Mouse (Mus musculus) liver, embryonic 15.5 days (tissue): ENCODE measurements around the gene B4galnt4. TPM values are rescaled to one million over a fixed set of nuclear protein-coding genes. Genes with fewer than 3 reads are reported as not detected.
"Not testable (repeated sequence)": the region's sequence is repeated elsewhere in the genome, so short reads cannot be mapped to it uniquely, and the experiment has no call there.

Experiments
- ATAC-seq: fragments of 200-750 bp; cut with Nextera tagmentation; 2 replicates; pipeline ENCODE4 v1.8.0; 2017; ENCODE audit warnings: moderate number of reproducible peaks, mild to moderate bottlenecking, moderate library complexity; ENCODE audit not compliant: insufficient read depth
- H3K27ac ChIP-seq: fragments of 300-500 bp; sonication (generic); replicated peaks from 2 replicates; pipeline ENCODE4 v1.5.1; 2015; ENCODE audit warnings: mild to moderate bottlenecking, inconsistent platforms
- H3K27me3 ChIP-seq: fragments of 300-500 bp; sonication (generic); 2 replicates; pipeline ENCODE4 v1.6.1; 2015; ENCODE audit warnings: mild to moderate bottlenecking, inconsistent platforms
- H3K36me3 ChIP-seq: fragments of 300-500 bp; sonication (generic); replicated peaks from 2 replicates; pipeline ENCODE4 v1.6.1; 2015; ENCODE audit warnings: moderate library complexity, mild to moderate bottlenecking, inconsistent platforms
- H3K4me1 ChIP-seq: fragments of 300-500 bp; sonication (generic); replicated peaks from 2 replicates; pipeline ENCODE4 v1.6.1; 2015; ENCODE audit warnings: inconsistent platforms
- H3K4me2 ChIP-seq: fragments of 300-500 bp; sonication (generic); 2 replicates; pipeline ENCODE4 v1.6.1; 2015; ENCODE audit warnings: moderate library complexity, mild to moderate bottlenecking, inconsistent platforms
- H3K4me3 ChIP-seq: fragments of 300-500 bp; sonication (generic); replicated peaks from 2 replicates; pipeline ENCODE4 v1.5.1; 2015; ENCODE audit warnings: mild to moderate bottlenecking, inconsistent platforms
- H3K9ac ChIP-seq: fragments of 300-500 bp; sonication (generic); 2 replicates; pipeline ENCODE4 v1.6.1; 2015; ENCODE audit warnings: moderate library complexity, mild to moderate bottlenecking, inconsistent platforms
- H3K9me3 ChIP-seq: fragments of 300-500 bp; sonication (generic); replicated peaks from 2 replicates; pipeline ENCODE4 v1.6.1; 2016; ENCODE audit warnings: inconsistent platforms
- WGBS: fragments of 180-500 bp; shearing (Covaris S2); methylation state at CpG from one replicate; pipeline ENCODE4 v1.1.7; 2015; ENCODE audit warnings: mixed read lengths; ENCODE audit not compliant: insufficient replicate concordance; 5-methylcytosine and 5-hydroxymethylcytosine counted together
- polyA plus RNA-seq: library from polyadenylated mRNA; unstranded; fragments of >200 nt; fragmentation: Nextera tagmentation; extraction: Ambion mirVana; gene quantifications from 2 replicates; pipeline ENCODE4 v1.2.1, GENCODE M21; 2015

The B4galnt4 gene
- polyA plus RNA-seq = 0.45 and 0.46 TPM in 2 replicates

- H3K36me3 ChIP-seq = no peaks in the 10 kb centered on the region
- peak within 1 kb of the TSS; percentile 48 for H3K4me3 ChIP-seq
- peak within 1 kb of the TSS; percentile 74 for H3K4me2 ChIP-seq
- no peaks in the 10 kb centered on the region for H3K9me3 ChIP-seq
- H3K9ac ChIP-seq = no peak within 1 kb of the TSS
- H3K27ac ChIP-seq = no peak within 1 kb of the TSS
- H3K4me1 ChIP-seq = peaks cover 37% of the 10 kb centered on the region
- WGBS = under 1% methylated on average over 72 of the region's 72 CpGs
- ATAC-seq = peak; percentile 56
- H3K27me3 ChIP-seq = peaks cover 86% of the 10 kb centered on the region
Measured at GRCm38 (mm10) chr7:141060426-141061242, at the start of gene B4galnt4. B4galnt4 (plus strand) TSS chr7:141061104.

GRCm38 (mm10) chr7:141011238-141011770 is 49.6 kb upstream of the B4galnt4 start:
- Histone ChIP-seq H3K9me3 (no peaks in the 10 kb centered on the region), H3K4me2 (peak overlapping the region; percentile 67), H3K27ac (peak overlapping the region; percentile 35; the same call in 1 of the 2 replicates), H3K4me1 (peaks cover 57% of the 10 kb centered on the region), H3K36me3 (no peaks in the 10 kb centered on the region), H3K4me3 (peak overlapping the region; percentile 51; the same call in 1 of the 2 replicates), H3K27me3 (no peaks in the 10 kb centered on the region), H3K9ac (peak overlapping the region; percentile 39; the same call in 1 of the 2 replicates)
- ATAC-seq = no peak
- whole genome bisulfite sequencing = 54% methylated on average over 7 of the region's 7 CpGs

DNA sequence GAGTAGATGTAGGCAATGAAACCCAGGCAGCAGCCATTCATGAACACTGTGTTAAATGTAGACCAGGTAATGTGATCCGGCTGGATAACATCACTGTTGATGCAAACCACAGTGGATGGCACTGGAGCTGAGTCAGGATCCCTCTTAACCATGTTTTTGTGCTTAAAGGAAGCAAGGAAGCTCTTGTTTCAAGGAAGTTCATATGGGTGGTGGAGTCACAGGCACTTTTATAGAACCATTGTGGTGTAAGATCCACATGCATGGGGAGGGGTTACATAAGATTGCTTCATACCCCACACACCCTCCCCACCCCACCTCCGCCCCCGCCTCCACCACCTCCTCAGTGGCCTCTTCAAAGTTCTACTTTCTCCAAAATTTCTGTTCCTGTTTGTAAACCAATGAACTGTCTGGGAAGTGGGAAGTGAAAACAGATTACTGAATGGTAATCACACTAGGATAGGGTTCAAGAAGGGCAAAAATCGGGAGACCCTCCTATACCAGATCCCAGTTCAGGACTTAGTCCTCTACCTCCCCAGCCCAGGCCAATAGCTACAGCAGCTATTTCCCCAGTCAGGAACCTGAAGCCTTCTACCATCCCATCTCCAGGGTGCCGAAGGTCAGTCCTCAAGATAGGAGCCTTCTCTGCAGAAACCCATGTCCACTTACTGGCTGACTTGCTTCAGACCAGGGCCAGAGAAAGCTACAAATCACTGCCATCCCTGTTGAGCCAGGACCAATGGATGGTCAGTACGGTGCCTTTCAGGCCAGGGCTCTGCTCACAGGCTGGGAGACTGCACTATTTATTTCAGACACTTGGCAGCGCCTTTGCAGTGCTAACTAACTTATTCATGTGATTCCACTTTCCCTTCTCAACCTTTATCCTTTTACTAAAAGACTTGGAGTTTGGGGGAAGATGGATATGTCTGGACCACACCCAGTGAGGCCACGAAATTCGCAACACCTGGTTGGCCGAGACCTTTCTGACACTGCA is 43.9 kb upstream of the B4galnt4 start:
- no peaks in the 10 kb centered on the region for H3K9me3 ChIP-seq
- no peak for ATAC-seq

DNA sequence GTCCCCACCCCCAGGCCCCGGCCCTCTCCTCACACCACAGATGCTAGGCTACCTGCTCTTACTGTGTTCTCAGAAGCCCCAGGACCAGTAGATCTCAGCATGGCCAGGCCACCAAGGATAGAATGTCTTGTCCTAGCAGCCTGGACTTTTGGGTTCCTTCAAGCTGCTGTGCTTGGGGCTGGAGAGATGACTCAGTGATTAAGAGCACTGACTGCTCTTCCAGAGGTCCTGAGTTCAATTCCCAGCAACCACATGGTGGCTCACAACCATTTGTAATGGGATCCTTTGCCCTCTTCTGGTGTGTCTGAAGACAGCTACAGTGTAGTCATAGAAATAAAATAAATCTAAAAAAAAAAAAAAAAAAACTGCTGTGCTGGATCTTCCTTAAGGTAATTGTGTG is 43.1 kb upstream of the B4galnt4 start, which contains the start of gene Ifitm6:
Ifitm6 (minus strand) TSS at position 101 of the 400 bp plus-strand sequence.
- WGBS = 50% methylated on average over 1 of the region's 1 CpGs

More for the DNA sequence above, 43.9 kb upstream of the B4galnt4 start:
- H3K4me1 ChIP-seq = peaks cover 27% of the 10 kb centered on the region
- no peaks in the 10 kb centered on the region for H3K27me3 ChIP-seq
- 63% methylated on average over 10 of the region's 10 CpGs for WGBS
- no peaks in the 10 kb centered on the region for H3K36me3 ChIP-seq
- H3K27ac ChIP-seq = peak overlapping the region; percentile 55; the same call in 1 of the 2 replicates
- H3K4me2 ChIP-seq = no peak overlapping the region
- no peak overlapping the region for H3K9ac ChIP-seq
- H3K4me3 ChIP-seq = peak overlapping the region; percentile 22

GRCm38 (mm10) chr7:141019028-141019427 is 41.9 kb upstream of the B4galnt4 start:
- Histone ChIP-seq H3K27me3 (no peaks in the 10 kb centered on the region), H3K9me3 (no peaks in the 10 kb centered on the region), H3K36me3 (no peaks in the 10 kb centered on the region), H3K4me3 (no peak overlapping the region), H3K4me1 (peaks cover 16% of the 10 kb centered on the region), H3K4me2 (no peak overlapping the region), H3K27ac (no peak overlapping the region), H3K9ac (no peak overlapping the region)
- 74% methylated on average over 5 of the region's 5 CpGs for WGBS
- no peak for ATAC-seq

More for the DNA sequence above, 43.1 kb upstream of the B4galnt4 start, which contains the start of gene Ifitm6:
- H3K4me2 ChIP-seq, H3K4me3 ChIP-seq, ATAC-seq, H3K27me3 ChIP-seq, H3K9me3 ChIP-seq, H3K9ac ChIP-seq, H3K36me3 ChIP-seq: not testable (repeated sequence)
- Histone ChIP-seq H3K27ac (peak within 1 kb of the TSS; percentile 55; the same call in 1 of the 2 replicates), H3K4me1 (peaks cover 19% of the 10 kb centered on the region)

GRCm38 (mm10) chr7:141021489-141022449 is 39.1 kb upstream of the B4galnt4 start:
- Histone ChIP-seq H3K36me3 (no peaks in the 10 kb centered on the region), H3K9me3 (no peaks in the 10 kb centered on the region), H3K27me3 (no peaks in the 10 kb centered on the region), H3K4me2 (no peak overlapping the region), H3K9ac (no peak overlapping the region), H3K4me3 (no peak overlapping the region), H3K27ac (no peak overlapping the region), H3K4me1 (peaks cover 22% of the 10 kb centered on the region)
- WGBS = 58% methylated on average over 14 of the region's 14 CpGs
- no peak for ATAC-seq

DNA sequence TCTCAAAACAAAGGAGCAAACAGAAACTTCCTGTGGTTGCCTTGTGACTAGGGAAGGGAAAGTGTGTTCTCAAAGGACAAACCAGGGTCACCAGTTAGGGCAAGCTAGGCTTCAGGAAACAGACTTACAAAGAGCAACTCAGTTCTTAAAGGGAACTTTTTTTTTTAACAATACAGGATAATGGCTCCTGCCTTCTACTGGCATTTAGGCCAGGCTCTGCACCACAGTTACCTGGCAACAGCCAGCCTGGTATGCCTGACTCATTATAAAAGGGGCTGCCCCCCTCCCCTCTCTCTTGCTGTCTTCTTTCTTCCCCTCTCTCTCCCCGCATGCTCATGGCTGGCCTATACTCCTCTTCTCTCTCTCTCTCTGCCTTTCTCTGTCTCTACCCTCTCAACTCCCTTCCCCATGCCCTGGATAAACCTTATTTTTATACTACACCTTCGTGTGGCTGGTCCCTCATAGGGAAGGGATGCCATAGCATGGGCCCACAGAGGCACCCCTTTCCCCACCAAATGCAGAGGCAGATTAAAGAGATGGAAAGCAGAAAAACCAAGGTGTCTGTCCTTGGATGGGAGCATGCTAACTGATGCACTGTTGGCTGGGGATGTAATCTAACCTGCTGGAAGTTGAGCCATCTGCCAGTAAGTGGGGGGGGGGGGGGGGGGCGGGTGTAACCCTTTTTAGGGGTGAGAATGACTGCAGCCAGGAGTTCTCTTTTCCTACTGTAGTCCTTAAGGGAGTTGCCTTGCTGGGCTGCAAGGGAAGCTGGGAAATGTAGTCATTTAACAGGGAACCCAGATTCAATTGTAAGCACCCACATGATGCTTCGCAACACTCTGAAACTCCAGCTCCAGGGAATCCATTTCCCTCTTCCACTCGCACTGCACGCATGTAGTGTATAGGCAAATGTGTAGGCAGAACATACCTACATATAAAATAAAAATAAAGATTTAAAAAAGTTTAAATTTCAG is 35.8 kb upstream of the B4galnt4 start:
- WGBS = 56% methylated on average over 6 of the region's 6 CpGs

GRCm38 (mm10) chr7:141026097-141026739 is 34.7 kb upstream of the B4galnt4 start:
- WGBS = 73% methylated on average over 6 of the region's 6 CpGs
- no peaks in the 10 kb centered on the region for H3K9me3 ChIP-seq
- no peaks in the 10 kb centered on the region for H3K27me3 ChIP-seq
- H3K4me1 ChIP-seq = peaks cover 31% of the 10 kb centered on the region
- H3K9ac ChIP-seq = no peak overlapping the region
- ATAC-seq = no peak
- 0 out of 2 replicates have a peak overlapping the region, but pooled peaks have one; percentile 29 for H3K27ac ChIP-seq
- H3K4me2 ChIP-seq = no peak overlapping the region
- no peak overlapping the region for H3K4me3 ChIP-seq
- no peaks in the 10 kb centered on the region for H3K36me3 ChIP-seq

More for the DNA sequence above, 35.8 kb upstream of the B4galnt4 start:
- Histone ChIP-seq H3K9ac (no peak overlapping the region), H3K9me3 (no peaks in the 10 kb centered on the region), H3K27ac (no peak overlapping the region), H3K27me3 (no peaks in the 10 kb centered on the region), H3K4me3 (no peak overlapping the region), H3K4me1 (peaks cover 31% of the 10 kb centered on the region), H3K4me2 (no peak overlapping the region), H3K36me3 (no peaks in the 10 kb centered on the region)
- ATAC-seq = no peak

GRCm38 (mm10) chr7:141026740-141027098 is 34.2 kb upstream of the B4galnt4 start:
- Histone ChIP-seq H3K4me2 (no peak overlapping the region), H3K4me1 (peaks cover 27% of the 10 kb centered on the region), H3K9me3 (no peaks in the 10 kb centered on the region), H3K27me3 (no peaks in the 10 kb centered on the region), H3K9ac (no peak overlapping the region), H3K4me3 (no peak overlapping the region), H3K36me3 (no peaks in the 10 kb centered on the region), H3K27ac (0 out of 2 replicates have a peak overlapping the region, but pooled peaks have one; percentile 29)
- no peak for ATAC-seq
- 61% methylated on average over 5 of the region's 5 CpGs for WGBS
